Mouse (Mus musculus) kidney, adult 8-10 months (tissue): ENCODE data around the gene Dctpp1.

ENCODE experiments used
- DNase-seq, 2 experiments: peaks; one replicate each; pipeline ENCODE4 v3.0.0; 2022

Dctpp1 gene

DNA sequence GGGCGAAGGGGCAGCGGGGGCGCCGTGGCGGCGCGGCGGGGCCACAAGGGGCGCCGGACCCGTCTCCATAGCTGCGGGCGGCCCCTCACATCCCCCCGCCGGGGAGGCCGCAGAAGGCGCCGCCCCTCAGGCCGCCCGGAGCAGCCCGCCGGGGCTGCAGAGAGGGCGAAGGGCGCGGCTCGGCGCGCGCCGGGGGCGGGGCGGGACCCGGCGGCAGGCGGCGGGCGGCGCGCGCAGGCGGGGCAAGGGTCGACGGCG lies 52.3 kb downstream of the Dctpp1 start, which contains the start of gene Tbc1d10b:
Gene Tbc1d10b (minus strand): TSS at position 174 of the 258 bp plus-strand sequence.
- DNase-seq: no peak

DNA sequence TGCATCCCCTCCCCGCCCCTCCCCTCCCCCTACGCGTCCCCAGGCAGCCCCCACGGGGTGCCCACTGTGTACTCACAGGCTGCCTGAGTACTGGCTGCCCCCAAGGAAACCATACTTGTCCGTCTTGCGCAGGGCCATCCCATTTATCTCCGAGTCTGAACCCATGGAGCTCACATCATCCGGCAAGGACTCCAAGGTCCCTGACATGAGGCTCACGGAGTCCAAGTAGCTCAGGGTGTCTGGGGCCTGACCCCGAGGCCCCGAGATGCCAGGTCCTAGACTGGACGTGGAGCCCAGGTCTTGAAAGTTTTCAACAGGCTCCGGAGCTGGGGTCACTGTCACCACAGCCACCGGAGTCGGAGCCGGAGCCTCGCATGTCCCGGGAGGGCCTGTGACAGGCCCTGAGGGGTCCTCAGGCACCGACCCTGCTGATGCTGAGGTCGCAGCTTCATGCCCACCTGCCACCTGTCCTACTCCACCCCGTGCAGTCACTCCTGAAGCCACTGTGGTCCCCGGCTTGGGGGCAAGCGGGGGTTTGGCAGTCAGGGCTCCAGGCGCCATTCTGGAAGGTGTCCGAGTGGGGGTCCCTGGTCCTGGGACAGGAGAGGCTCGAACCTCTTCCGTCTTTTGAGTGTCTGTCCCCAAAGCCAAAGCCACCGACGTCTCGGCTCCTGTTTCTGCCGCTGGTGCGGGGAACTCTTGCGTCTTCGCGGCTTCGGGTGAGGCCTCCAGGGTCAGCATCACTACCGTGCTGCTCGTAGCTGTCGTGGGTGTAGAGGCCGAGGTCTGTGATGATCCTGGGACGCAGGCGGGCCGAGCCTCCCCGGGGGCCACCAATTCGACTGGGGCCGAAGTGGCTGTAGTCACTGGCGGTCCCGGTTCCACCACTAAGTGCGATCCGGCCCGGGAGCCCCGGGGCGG lies 52.9 kb downstream of the Dctpp1 start:
- no peak for DNase-seq
